Mouse (Mus musculus) megakaryocyte, embryonic 14.5 days (primary cell): ENCODE results near the gene Cracr2b.

Experiments used
- FLI1 ChIP-seq: IDR thresholded peaks from 2 replicates; pipeline ENCODE4 v1.6.1; 2012; ENCODE audit warnings: low read length, inconsistent platforms, mixed read lengths
- GATA1 ChIP-seq: IDR thresholded peaks from 3 replicates; pipeline ENCODE4 v1.6.1; 2012; ENCODE audit warnings: mixed read lengths, low read length, inconsistent platforms, borderline replicate concordance

DNA sequence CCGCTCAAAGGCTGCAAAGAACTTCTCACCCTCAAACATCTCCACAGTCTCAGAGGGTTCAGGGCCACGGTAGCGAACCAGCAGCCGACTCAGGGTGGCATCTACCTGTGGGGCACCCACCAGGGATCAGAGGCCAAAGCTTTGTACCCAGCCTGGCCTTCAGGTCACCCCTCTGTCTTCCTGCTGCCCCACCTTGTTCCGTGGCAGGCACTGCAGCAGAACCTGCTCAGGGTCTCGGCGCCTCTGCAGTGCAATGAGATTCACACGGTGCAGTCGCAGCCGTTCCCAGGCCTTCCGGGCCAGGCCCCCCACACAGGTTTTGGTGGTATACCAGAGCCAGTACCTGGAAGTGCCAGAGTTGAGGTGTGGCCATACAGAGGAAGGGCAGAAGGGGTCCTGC, 21.1 kb upstream of the Cracr2b start:
- TF ChIP-seq GATA1 (no peak), FLI1 (no peak)
